Mouse (Mus musculus): ENCODE measurements around the gene Tnfrsf17. TPM values are rescaled to one million over a fixed set of nuclear protein-coding genes. Genes with fewer than 3 reads are reported as not detected.
"Not testable (repeated sequence)": the region's sequence is repeated elsewhere in the genome, so short reads cannot be mapped to it uniquely, and the experiment has no call there.

Tnfrsf17 gene
- not detected for total RNA-seq (2021)
- long read RNA-seq, experiment 1, partial matches to known transcripts, result 0 of 1 reads
- long read RNA-seq, experiment 1, other reads (novel, unspliced or antisense), result 0 of 1 reads
- long read RNA-seq, experiment 2, result 0 reads

- intact Hi-C loops (cut with DNase I; ENCODE audit: low total_unique reads), result no loop called here
- no peak for DNase-seq
Measured at GRCm38 (mm10) chr16:11313512-11313911, at the start of gene Tnfrsf17. Gene Tnfrsf17, plus strand, starts transcription at chr16:11313812.

DNA sequence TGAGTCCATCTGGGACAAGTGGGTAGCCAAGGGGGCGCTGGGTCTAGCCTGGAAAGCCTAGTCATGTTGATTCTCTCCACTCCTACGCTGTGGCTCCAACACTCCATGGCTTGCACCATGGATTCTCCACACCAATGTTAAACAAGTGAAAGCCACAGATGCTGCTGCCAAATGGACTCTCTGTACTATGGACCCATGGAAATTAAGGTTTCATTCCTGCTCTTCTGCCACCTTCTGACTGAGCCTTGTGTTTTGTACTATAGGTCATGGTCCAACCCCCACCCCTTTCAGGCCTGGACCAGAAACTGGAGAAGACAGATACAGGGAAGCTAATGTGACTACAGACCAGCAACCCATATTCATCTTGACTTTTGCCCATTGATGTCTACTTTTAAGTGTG lies 47.1 kb upstream of the Tnfrsf17 start:
- intact Hi-C loops (cut with DNase I; ENCODE audit: low total_unique reads), result loop anchor here (10.0 kb wide), 1 partner anchor 138 kb away; no protein-coding TSS in a partner anchor
- no peak for DNase-seq

- intact Hi-C loops (cut with DNase I; ENCODE audit: low total_unique reads), result loop anchor here (10.0 kb wide), 1 partner anchor 135 kb away; no protein-coding TSS in a partner anchor
- DNase-seq, result no peak
Measured at GRCm38 (mm10) chr16:11269808-11270207, 43.8 kb upstream of the Tnfrsf17 start.

DNA sequence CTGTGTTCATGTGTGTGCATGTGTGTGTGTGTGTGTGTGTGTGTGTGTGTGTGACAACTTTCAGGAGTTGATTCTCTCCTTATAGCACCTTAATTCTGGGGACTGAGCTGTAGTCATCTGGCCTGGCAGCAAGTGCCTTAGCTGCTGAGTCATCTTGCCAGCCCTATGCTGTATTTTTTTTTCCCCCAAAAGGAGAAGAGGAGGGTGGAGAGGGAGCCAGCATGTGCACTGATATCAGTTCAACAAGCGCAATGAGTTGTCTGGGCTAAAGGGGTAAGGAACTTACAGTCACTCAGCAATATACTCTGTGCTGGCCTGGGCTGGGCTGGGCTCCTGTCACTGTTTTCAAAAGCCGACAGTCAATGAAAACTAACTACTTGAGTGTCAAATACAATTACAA lies 43.0 kb upstream of the Tnfrsf17 start:
- DNase-seq, result no peak
- intact Hi-C loops (cut with DNase I; ENCODE audit: low total_unique reads), result no loop called here

DNA sequence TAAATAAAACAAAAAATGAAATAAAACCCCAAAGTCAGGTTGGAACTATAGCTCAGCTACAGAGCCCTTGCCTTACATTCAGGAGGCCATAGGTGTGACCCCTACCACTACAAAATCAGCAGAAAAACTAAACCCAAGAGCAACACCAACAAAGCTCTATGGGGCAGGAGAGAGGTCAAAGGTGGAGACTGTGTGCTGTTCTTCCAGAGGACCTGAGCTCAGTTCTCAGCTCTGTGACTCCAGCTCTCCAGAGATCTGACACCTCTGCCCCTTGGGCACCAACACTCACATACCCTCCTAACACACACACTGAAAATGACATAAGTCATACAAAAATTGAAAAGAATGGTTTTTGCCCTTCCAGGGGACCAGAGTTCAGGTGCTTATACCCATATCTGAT lies 42.5 kb upstream of the Tnfrsf17 start:
- no peak for DNase-seq
- intact Hi-C loops (cut with DNase I; ENCODE audit: low total_unique reads), result no loop called here

- DNase-seq, result no peak
- intact Hi-C loops (cut with DNase I; ENCODE audit: low total_unique reads), result no loop called here
Measured at GRCm38 (mm10) chr16:11276888-11277287, 36.7 kb upstream of the Tnfrsf17 start.

DNA sequence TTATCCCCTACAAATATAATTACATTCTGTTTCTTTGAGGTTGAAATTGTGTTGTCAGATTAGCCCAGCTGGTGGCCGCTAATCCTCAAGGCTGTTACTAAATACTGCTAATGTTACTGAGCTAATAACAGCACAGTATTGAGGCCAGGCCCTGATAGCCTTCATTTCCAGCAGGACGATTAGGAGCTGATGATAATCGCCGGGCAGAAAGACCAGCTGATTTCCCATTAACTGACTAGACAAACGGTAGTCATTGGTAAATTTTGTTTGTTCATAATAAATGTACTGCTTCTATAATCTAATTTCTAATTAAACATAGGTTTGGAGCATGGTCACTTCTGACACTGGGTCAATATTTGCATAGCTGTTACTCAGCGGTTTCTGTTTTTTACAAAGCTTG lies 34.8 kb upstream of the Tnfrsf17 start:
- intact Hi-C loops (cut with DNase I; ENCODE audit: low total_unique reads), result no loop called here
- no peak for DNase-seq

- DNase-seq, result no peak
- intact Hi-C loops (cut with DNase I; ENCODE audit: low total_unique reads), result no loop called here
Measured at GRCm38 (mm10) chr16:11282655-11283232, 30.9 kb upstream of the Tnfrsf17 start.

- intact Hi-C loops (cut with DNase I; ENCODE audit: low total_unique reads), result no loop called here
- no peak for DNase-seq
Measured at GRCm38 (mm10) chr16:11284881-11285280, 28.7 kb upstream of the Tnfrsf17 start.

DNA sequence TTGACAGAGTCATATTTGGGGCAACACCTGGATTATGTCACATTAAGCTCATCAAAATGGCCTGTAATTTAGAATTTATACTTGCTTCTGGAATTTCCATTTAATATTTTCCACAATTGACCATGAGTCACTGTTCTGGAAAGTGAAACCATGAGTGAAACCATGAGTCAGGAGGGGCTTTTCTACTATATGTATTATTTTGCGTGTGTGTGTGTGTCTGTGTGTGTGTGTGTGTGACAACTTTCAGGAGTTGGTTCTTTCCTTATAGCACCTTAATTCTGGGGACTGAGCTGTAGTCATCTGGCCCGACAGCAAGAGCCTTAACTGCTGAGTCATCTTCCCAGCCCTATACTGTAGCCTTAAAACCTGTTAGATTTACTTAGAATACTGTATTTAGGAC lies 27.7 kb upstream of the Tnfrsf17 start:
- intact Hi-C loops (cut with DNase I; ENCODE audit: low total_unique reads), result no loop called here
- DNase-seq, result no peak

DNA sequence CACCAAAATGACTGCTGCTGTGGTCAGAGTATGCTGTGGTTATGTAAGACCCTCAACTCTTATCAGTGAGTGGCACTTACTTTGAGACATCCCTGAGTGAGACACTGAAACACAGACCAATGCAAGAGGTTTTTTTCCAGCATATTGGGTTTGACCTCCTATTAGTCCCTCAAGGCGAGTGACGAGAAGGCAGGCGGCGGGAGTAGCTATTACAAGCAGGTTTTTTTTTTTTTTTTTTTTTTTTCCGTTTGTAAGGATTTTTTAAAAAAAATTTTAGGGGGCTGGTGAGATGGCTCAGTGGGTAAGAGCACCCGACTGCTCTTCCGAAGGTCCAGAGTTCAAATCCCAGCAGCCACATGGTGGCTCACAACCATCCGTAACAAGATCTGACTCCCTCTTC lies 24.7 kb upstream of the Tnfrsf17 start:
- DNase-seq; intact Hi-C loops (cut with DNase I; ENCODE audit: low total_unique reads): not testable (repeated sequence)

GRCm38 (mm10) chr16:11295583-11295982 lies 18.0 kb upstream of the Tnfrsf17 start:
- intact Hi-C loops (cut with DNase I; ENCODE audit: low total_unique reads); DNase-seq: not testable (repeated sequence)

DNA sequence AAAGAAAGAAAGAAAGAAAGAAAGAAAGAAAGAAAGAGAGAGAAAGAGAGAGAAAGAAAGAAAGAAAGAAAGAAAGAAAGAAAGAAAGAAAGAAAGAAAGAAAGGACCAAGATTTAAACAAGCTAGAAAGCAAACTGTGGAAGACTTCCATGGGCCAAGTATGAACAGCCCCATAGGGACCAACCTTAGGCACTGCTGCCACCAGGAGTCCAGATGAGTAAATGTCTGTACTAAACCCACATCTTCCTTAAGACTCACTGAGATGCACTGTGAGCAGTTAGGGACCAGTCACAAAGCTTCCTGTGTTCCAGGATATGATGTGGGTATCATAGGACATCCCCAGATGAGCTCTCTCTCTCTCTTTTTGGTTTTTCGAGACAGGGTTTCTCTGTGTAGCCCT lies 15.9 kb upstream of the Tnfrsf17 start:
- DNase-seq; intact Hi-C loops (cut with DNase I; ENCODE audit: low total_unique reads): not testable (repeated sequence)

- intact Hi-C loops (cut with DNase I; ENCODE audit: low total_unique reads), result no loop called here
- no peak for DNase-seq
Measured at GRCm38 (mm10) chr16:11303741-11304140, 9.9 kb upstream of the Tnfrsf17 start.

DNA sequence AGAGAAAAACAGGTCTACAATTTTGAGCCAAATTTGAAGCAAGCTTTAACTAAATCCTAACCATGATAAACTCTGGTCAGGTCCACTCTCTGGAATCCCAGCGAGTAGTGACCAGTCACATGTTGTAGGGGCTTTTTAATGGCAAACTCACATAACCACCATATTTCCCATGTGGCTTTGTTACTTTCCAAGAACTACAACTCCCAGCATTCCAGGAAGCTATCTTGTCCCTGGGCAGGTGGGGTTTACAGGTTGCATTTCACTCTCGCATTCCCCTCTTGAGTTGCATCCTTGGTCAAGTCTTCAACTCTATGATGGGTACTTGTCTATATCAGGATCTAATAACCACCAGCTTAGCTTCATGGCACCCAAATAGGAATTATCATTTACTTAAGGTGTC lies 8.1 kb upstream of the Tnfrsf17 start:
- no peak for DNase-seq
- intact Hi-C loops (cut with DNase I; ENCODE audit: low total_unique reads), result no loop called here

- no peak for DNase-seq
- intact Hi-C loops (cut with DNase I; ENCODE audit: low total_unique reads), result no loop called here
Measured at GRCm38 (mm10) chr16:11315786-11316320, 2.2 kb downstream of the Tnfrsf17 start.

GRCm38 (mm10) chr16:11316748-11317147 lies 3.1 kb downstream of the Tnfrsf17 start:
- no peak for DNase-seq
- intact Hi-C loops (cut with DNase I; ENCODE audit: low total_unique reads), result no loop called here

- intact Hi-C loops (cut with DNase I; ENCODE audit: low total_unique reads), result no loop called here
- DNase-seq, result no peak
Measured at GRCm38 (mm10) chr16:11317324-11317723, 3.7 kb downstream of the Tnfrsf17 start.

DNA sequence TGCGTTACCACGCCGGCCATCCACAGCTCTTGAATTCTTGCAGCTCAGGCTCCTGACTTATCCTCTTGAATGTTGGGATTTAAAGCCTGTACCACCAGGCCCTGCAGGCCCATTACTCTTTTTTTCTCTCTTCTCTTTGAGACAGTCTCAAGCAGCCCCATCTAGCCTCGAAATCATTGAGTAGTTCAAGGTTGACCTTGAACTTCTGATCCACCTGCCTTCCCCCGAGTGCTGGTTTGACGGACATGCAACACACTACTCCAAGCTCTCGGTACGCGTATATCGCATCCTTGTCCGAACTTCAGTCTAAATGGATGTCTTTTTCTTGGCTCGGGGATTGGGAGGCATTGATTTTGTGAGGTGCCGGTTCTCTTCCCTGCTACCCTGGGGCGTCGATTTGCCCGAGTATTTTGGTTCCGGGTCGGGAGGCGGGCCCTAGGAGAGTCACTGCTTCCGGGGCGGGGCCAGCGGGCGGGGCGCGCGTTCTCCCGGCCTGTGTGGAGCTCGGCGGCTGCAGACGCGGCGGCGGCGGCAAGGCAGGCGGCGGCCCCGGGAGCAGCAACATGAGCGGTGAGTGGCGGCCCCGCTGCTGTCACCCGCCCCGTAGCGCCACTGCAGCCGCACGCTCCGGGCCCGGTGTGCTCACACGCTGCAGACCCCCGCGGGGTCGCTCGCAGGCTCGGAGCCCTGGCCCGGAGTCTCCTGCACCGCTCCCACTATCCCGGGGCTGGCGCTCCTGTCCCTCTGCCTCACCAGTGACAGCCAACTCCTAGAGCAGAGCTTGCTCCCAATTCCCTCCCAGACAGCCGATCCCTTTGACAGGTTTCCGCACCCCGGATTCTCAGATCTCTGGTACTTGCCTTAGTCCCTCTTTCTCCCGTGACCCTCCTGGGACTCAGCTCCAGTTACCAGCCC lies 9.1 kb downstream of the Tnfrsf17 start, which contains the start of gene Snx29:
Gene Snx29, plus strand, starts transcription at position 500 of the 915 bp plus-strand sequence.
- peak; percentile 98 for DNase-seq
- intact Hi-C loops (cut with DNase I; ENCODE audit: low total_unique reads), result no loop called here

DNA sequence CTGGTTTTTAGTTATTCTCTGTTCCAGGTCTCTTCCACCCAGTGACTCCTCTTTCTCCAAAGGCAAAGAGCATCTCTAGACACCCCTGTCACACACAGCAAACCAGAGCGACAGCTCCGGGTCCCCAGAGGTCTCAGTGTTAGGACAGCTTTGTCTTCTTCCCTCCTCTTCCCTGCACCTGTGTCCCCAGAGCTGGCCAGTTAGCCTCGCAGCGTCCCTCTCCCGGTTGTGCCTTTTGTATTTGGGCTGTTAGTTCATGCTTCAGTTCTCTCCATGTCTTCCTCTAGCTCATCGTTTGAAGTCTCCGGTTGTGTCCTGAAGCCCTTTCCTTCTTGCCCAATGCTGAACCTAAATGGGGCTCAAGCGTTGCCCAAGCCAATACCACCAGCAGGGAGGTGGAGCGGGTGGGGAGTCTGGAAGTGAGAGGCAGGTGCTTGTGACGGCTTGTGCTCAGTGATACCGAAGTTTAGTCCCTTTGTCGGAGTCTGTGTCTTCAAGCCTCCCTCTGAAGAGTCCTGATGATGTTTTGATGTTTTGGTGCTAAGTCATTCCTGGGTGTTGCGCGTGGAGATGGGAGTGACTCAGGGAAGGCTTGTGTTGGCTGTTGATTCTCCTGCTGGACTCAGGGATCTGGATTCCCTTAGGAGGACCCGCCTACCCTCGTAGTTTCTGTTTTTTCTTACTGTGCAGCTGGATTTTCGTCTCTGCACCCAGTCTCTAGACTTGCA lies 9.9 kb downstream of the Tnfrsf17 start:
- DNase-seq, result peak; percentile 19
- intact Hi-C loops (cut with DNase I; ENCODE audit: low total_unique reads), result no loop called here

Measured in gastrocnemius, postnatal 14 days (tissue).